9 mouse cellular contexts compared by ENCODE assay signal in the genomic region with DNA sequence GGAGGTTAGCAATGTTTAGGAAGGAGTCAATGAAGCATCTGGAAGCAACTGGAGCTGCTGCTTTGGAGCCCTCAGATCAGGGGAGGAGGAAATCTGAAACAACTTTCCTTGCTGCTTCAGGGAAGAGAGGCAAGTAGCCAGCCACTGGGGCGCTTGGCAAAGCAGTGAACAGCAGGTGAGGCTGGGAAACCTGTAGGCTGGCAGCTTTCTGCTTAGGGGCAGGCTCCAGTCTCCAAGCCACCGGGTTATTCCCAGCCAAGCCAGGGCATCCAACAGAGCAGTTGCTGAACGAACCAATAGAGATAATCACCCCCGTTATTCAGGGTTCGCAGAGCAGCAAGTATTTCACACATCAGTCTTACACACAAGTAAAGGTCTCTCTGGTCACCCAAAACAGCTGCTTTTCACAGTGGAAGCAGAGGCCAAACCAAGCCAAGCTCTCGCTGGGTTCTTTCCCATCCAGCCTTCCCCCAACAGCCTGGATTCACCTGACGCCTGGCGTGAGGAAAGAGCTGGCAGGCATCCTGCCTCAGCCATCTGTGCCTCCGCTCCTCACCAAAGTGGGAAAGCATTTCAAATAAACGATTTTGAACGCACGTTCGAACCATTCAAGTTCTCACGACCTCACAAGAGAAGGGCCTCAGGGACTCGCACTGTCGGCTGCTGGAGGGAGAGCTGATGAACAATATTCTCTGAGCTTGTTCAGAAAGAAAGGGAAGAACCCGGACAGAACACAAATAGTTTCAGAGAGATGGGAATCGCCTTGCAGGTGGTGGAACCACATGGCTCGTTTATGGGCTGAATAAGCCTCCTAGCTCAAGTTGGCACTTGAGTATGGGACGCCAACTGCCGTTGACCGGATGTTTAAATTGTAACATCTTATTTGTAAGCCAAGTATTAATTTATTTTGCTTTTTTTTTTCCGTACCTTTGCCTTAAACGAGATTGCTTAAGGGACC.
DNase-seq lines count a peak whose midpoint lies in the region; ATAC-seq lines count a peak whose summit lies in the region.
"Had no signal": no experiment of that assay in that cellular context is flagged by ENCODE, and none has a peak within 500 bp of the region (broad histone marks: within the 10 kb centered on the region; RNA-seq: fewer than 3 reads in every experiment).

No protein-coding gene starts in this region.

- no peaks in the 10 kb centered on the region for H3K36me3 ChIP-seq in forebrain, embryonic 15.5 days
- H3K36me3 ChIP-seq: embryonic facial prominence, embryonic 12.5 days had no signal

- peak overlapping the region; percentile 9 for H3K4me2 ChIP-seq in forebrain, embryonic 15.5 days (replicated peaks)
- H3K4me2 ChIP-seq: embryonic facial prominence, embryonic 12.5 days had no signal

- peak; percentile 83 for ATAC-seq in forebrain, embryonic 15.5 days (replicated peaks)

- H3K4me3 ChIP-seq in forebrain, embryonic 15.5 days: no peak overlapping the region
- H3K4me3 ChIP-seq: embryonic facial prominence, embryonic 12.5 days had no signal

- peak; percentile 7 for DNase-seq in R1 (ENCODE audit: low read depth, low spot score)
- peak; percentile 95 for DNase-seq in cerebellum, adult 11 months
- peak; percentile 9 for DNase-seq in left cerebral cortex, adult 11 months (ENCODE audit: low spot score)
- no peak for DNase-seq in natural killer cell, adult 2 months (ENCODE audit: low spot score in 2 of 2)
- DNase-seq in heart, adult 18-20 months: no peak
- DNase-seq in thymus, postnatal 25 days: no peak
- DNase-seq in adrenal gland, adult (ENCODE audit: inconsistent age in 2 of 2, low spot score in 1 of 2): no peak

- no peak overlapping the region for H3K9ac ChIP-seq in forebrain, embryonic 15.5 days (replicated peaks)
- H3K9ac ChIP-seq: embryonic facial prominence, embryonic 12.5 days had no signal

- peak overlapping the region; percentile 74 for H3K27ac ChIP-seq in forebrain, embryonic 15.5 days (replicated peaks)
- H3K27ac ChIP-seq: embryonic facial prominence, embryonic 12.5 days had no signal

- WGBS in forebrain, embryonic 15.5 days: 35% methylated on average over 24 of the region's 24 CpGs

- H3K9me3 ChIP-seq in forebrain, embryonic 15.5 days: no peaks in the 10 kb centered on the region
- H3K9me3 ChIP-seq: embryonic facial prominence, embryonic 12.5 days had no signal

- no peaks in the 10 kb centered on the region for H3K27me3 ChIP-seq in forebrain, embryonic 15.5 days
- H3K27me3 ChIP-seq: embryonic facial prominence, embryonic 12.5 days had no signal

- H3K4me1 ChIP-seq in forebrain, embryonic 15.5 days: peaks cover 24% of the 10 kb centered on the region
- H3K4me1 ChIP-seq: embryonic facial prominence, embryonic 12.5 days had no signal

Comparison
In these comparisons a context has a peak if more than half of its experiments do, and no peak if none do; other contexts are left out.
1. DNase-seq: peak in R1 (single experiment), cerebellum, adult 11 months (single experiment) and left cerebral cortex, adult 11 months (single experiment); none in natural killer cell, adult 2 months (0 of 2), heart, adult 18-20 months (0 of 2), thymus, postnatal 25 days (single experiment) and adrenal gland, adult (0 of 2).